ENCODE assay signal across 16 mouse cellular contexts in genomic region chr16:92860649-92861048, GRCm38 (mm10).
"Had no signal": no experiment of that assay in that cellular context is flagged by ENCODE, and none has a peak within 500 bp of the region (broad histone marks: within the 10 kb centered on the region; RNA-seq: fewer than 3 reads in every experiment).

No protein-coding gene starts in this region.

- H3K4me2 ChIP-seq: neural tube, embryonic 13.5 days; neural tube, embryonic 15.5 days; stomach, embryonic 15.5 days had no signal

- H3K4me3 ChIP-seq: neural tube, embryonic 13.5 days; neural tube, embryonic 15.5 days; stomach, embryonic 15.5 days had no signal

- H3K27ac ChIP-seq: neural tube, embryonic 13.5 days; neural tube, embryonic 15.5 days; stomach, embryonic 15.5 days; stomach, postnatal 0 days had no signal

- H3K36me3 ChIP-seq: neural tube, embryonic 13.5 days; neural tube, embryonic 15.5 days; stomach, embryonic 15.5 days had no signal

- H3K27me3 ChIP-seq: neural tube, embryonic 13.5 days; neural tube, embryonic 15.5 days; stomach, embryonic 15.5 days had no signal

- DNase-seq: retina, postnatal 1 day; right cerebral cortex, adult 18-20 months; right cerebral cortex, postnatal 14 days; right cerebral cortex, postnatal 25 days; right cerebral cortex, postnatal 4 days; spleen, adult 18-20 months; thymus, adult 18-20 months; thymus, adult 2 months; thymus, postnatal 14 days; thymus, postnatal 25 days; thymus, postnatal 36 days; thymus, postnatal 4 days had no signal
